Mouse (Mus musculus): ENCODE results near the gene Ncoa3. TPM values are rescaled to one million over a fixed set of nuclear protein-coding genes. Genes with fewer than 3 reads are reported as not detected.

The Ncoa3 gene
- polyA plus RNA-seq, 2 experiments, result 17.8 to 25.5 TPM

GRCm38 (mm10) chr2:165993173-165993900, 901 bp downstream of the Ncoa3 start:
- TF ChIP-seq POLR2A (IDR thresholded peaks at IDR 0.05; ENCODE audit: borderline replicate concordance, extremely low read depth, insufficient read depth, insufficient read length), result no peak
- ATAC-seq (ENCODE audit: low FRiP score, low read depth), result no peak; the same call in 1 of the 2 replicates
- Histone ChIP-seq H3K9me3 (ENCODE audit: control insufficient read depth, low read length) (no peaks in the 10 kb centered on the region), H3K4me3 (replicated peaks; ENCODE audit: low read length) (peak overlapping the region; percentile 92), H3K4me1 (ENCODE audit: control insufficient read depth, insufficient read depth, low read length) (peaks cover 4% of the 10 kb centered on the region), H3K4me2 (replicated peaks; ENCODE audit: low read depth, low read length, severe bottlenecking) (peak overlapping the region; percentile 94), H3K9ac (ENCODE audit: low read depth, low read length, severe bottlenecking) (peak overlapping the region; percentile 91), H3K36me3 (ENCODE audit: control insufficient read depth, insufficient read depth, low read length) (no peaks in the 10 kb centered on the region), H3K27ac (replicated peaks; ENCODE audit: low read depth, low read length) (peak overlapping the region; percentile 82; the same call in 1 of the 2 replicates), H3K27me3 (ENCODE audit: control insufficient read depth, insufficient read depth, low read length) (no peaks in the 10 kb centered on the region)
- no peak for DNase-seq (ENCODE audit: low spot score)
- WGBS, result 3% methylated on average over 31 of the region's 35 CpGs

GRCm38 (mm10) chr2:165994341-165994740, 1.9 kb downstream of the Ncoa3 start:
- DNase-seq (ENCODE audit: low spot score), result no peak

GRCm38 (mm10) chr2:165995711-165996110, 3.3 kb downstream of the Ncoa3 start:
- Histone ChIP-seq H3K4me1 (ENCODE audit: control insufficient read depth, insufficient read depth, low read length) (peaks cover 23% of the 10 kb centered on the region), H3K4me2 (replicated peaks; ENCODE audit: low read depth, low read length, severe bottlenecking) (no peak overlapping the region), H3K4me3 (replicated peaks; ENCODE audit: low read length) (no peak overlapping the region), H3K9ac (ENCODE audit: low read depth, low read length, severe bottlenecking) (no peak overlapping the region), H3K27me3 (ENCODE audit: control insufficient read depth, insufficient read depth, low read length) (no peaks in the 10 kb centered on the region), H3K27ac (replicated peaks; ENCODE audit: low read depth, low read length) (no peak overlapping the region), H3K36me3 (ENCODE audit: control insufficient read depth, insufficient read depth, low read length) (no peaks in the 10 kb centered on the region), H3K9me3 (ENCODE audit: control insufficient read depth, low read length) (no peaks in the 10 kb centered on the region)
- TF ChIP-seq POLR2A (IDR thresholded peaks at IDR 0.05; ENCODE audit: borderline replicate concordance, extremely low read depth, insufficient read depth, insufficient read length), result no peak
- ATAC-seq (ENCODE audit: low FRiP score, low read depth) (no peak), DNase-seq (ENCODE audit: low spot score) (no peak)
- 86% methylated on average over 8 of the region's 8 CpGs for WGBS

More at GRCm38 (mm10) chr2:165994341-165994740, 1.9 kb downstream of the Ncoa3 start:
- Histone ChIP-seq H3K4me3 (replicated peaks; ENCODE audit: low read length) (no peak overlapping the region), H3K9ac (ENCODE audit: low read depth, low read length, severe bottlenecking) (no peak overlapping the region), H3K9me3 (ENCODE audit: control insufficient read depth, low read length) (no peaks in the 10 kb centered on the region), H3K27me3 (ENCODE audit: control insufficient read depth, insufficient read depth, low read length) (no peaks in the 10 kb centered on the region), H3K4me2 (replicated peaks; ENCODE audit: low read depth, low read length, severe bottlenecking) (0 out of 2 replicates have a peak overlapping the region, but pooled peaks have one; percentile 94), H3K36me3 (ENCODE audit: control insufficient read depth, insufficient read depth, low read length) (no peaks in the 10 kb centered on the region), H3K4me1 (ENCODE audit: control insufficient read depth, insufficient read depth, low read length) (peaks cover 10% of the 10 kb centered on the region), H3K27ac (replicated peaks; ENCODE audit: low read depth, low read length) (no peak overlapping the region)
- no peak for TF ChIP-seq POLR2A (IDR thresholded peaks at IDR 0.05; ENCODE audit: borderline replicate concordance, extremely low read depth, insufficient read depth, insufficient read length)
- WGBS, result 98% methylated on average over 4 of the region's 4 CpGs
- no peak for ATAC-seq (ENCODE audit: low FRiP score, low read depth)

- no peak for TF ChIP-seq POLR2A (IDR thresholded peaks at IDR 0.05; ENCODE audit: borderline replicate concordance, extremely low read depth, insufficient read depth, insufficient read length)
- H3K4me1 ChIP-seq (ENCODE audit: control insufficient read depth, insufficient read depth, low read length), result peaks cover 25% of the 10 kb centered on the region
- no peaks in the 10 kb centered on the region for H3K27me3 ChIP-seq (ENCODE audit: control insufficient read depth, insufficient read depth, low read length)
- no peak overlapping the region for H3K4me2 ChIP-seq (replicated peaks; ENCODE audit: low read depth, low read length, severe bottlenecking)
- no peaks in the 10 kb centered on the region for H3K9me3 ChIP-seq (ENCODE audit: control insufficient read depth, low read length)
- H3K4me3 ChIP-seq (replicated peaks; ENCODE audit: low read length), result no peak overlapping the region
- 88% methylated on average over 4 of the region's 4 CpGs for WGBS
- no peak for ATAC-seq (ENCODE audit: low FRiP score, low read depth)
- H3K36me3 ChIP-seq (ENCODE audit: control insufficient read depth, insufficient read depth, low read length), result no peaks in the 10 kb centered on the region
- H3K9ac ChIP-seq (ENCODE audit: low read depth, low read length, severe bottlenecking), result no peak overlapping the region
- H3K27ac ChIP-seq (replicated peaks; ENCODE audit: low read depth, low read length), result no peak overlapping the region
- no peak for DNase-seq (ENCODE audit: low spot score)
Observed at GRCm38 (mm10) chr2:165996130-165996529, 3.7 kb downstream of the Ncoa3 start.

GRCm38 (mm10) chr2:165997256-165997967, 5.0 kb downstream of the Ncoa3 start:
- Histone ChIP-seq H3K9ac (ENCODE audit: low read depth, low read length, severe bottlenecking) (no peak overlapping the region), H3K27ac (replicated peaks; ENCODE audit: low read depth, low read length) (no peak overlapping the region), H3K4me1 (ENCODE audit: control insufficient read depth, insufficient read depth, low read length) (peaks cover 25% of the 10 kb centered on the region), H3K36me3 (ENCODE audit: control insufficient read depth, insufficient read depth, low read length) (no peaks in the 10 kb centered on the region), H3K27me3 (ENCODE audit: control insufficient read depth, insufficient read depth, low read length) (no peaks in the 10 kb centered on the region), H3K4me2 (replicated peaks; ENCODE audit: low read depth, low read length, severe bottlenecking) (no peak overlapping the region), H3K9me3 (ENCODE audit: control insufficient read depth, low read length) (no peaks in the 10 kb centered on the region), H3K4me3 (replicated peaks; ENCODE audit: low read length) (no peak overlapping the region)
- ATAC-seq (ENCODE audit: low FRiP score, low read depth), result no peak
- WGBS, result 92% methylated on average over 8 of the region's 8 CpGs
- no peak for TF ChIP-seq POLR2A (IDR thresholded peaks at IDR 0.05; ENCODE audit: borderline replicate concordance, extremely low read depth, insufficient read depth, insufficient read length)
- DNase-seq (ENCODE audit: low spot score), result no peak

Measured in limb, embryonic 14.5 days (tissue).